Mouse (Mus musculus) thymus, adult 18-20 months (tissue): ENCODE measurements at regions not wholly inside any gene's neighbourhood (a gene's known extent, or its start where the extent isn't known, plus 50 kb on each side); places are given as distances from the start of the nearest gene placed in this dataset.
A peak's percentile ranks its signal among the peaks of the same experiment; 100 is the strongest.

Experiments used
- DNase-seq, 2 experiments: peaks; one replicate each; pipeline ENCODE4 v3.0.0; 2022; ENCODE audit warnings: mixed read lengths in 2 of 2

DNA sequence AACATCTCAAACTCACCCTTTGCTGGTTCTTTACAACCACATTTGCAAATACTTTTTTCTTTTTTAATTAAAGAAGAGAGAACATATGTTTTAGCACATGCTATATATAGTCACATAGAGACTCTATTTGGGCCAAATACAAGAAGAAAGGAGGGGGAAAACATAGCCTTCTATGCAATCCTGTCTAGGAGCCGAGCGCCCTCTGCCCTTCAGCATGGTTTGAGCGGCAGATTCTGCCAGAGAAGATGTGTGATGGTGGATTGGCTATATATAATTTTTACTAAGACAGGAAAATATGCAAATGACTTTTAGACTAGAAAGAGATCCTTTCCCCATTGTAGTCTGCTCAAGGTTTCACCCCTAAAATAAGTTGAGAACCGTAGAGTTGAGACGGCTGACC is 60.0 kb upstream of the Myom1 start:
- DNase-seq: no peak

- DNase-seq: no peak
These were observed 68.2 kb upstream of the Myom1 start for GRCm38 (mm10) chr17:70934258-70934657.

DNA sequence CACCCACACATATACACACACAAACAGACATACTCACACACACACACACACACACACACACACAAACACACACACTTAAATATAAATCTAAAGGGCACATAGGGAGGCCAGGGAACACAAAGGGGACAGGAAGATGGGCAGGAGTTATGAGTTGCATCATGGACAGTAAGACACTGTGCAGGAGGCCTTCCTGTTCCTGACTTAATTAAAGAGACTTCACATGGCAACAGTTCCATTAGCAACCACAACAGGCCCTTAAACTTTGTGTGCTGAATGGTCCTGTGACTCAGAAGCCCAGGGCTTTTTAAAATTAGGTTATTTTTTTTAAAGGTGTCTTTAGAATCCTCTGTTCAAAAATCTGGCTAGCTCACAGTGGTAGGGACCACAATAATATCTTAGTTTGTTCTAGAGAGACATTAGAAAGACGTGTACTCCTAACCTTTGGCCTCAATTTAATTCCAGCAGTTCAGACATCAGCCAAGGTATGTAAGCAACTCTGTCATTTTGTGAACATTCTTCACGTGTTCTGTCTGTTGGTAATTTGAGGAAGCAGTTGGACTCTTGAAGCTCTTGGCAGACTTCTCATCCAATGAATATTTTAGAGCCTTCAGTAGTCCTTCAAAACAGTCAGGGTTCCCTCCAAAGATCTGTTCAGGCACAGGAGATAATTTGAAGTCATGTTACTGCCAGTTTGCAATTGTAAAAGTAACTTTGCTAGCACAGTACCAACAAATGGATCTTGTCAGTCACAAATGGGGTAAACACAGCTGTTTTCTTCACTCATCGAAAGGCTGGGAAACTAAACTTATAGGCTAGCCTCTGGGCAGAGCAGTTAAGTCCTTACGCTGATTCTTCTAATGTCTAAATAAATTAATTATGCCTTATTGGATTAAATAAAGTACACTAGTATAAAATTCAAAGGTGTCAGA is 69.0 kb upstream of the Myom1 start:
- no peak for DNase-seq

DNA sequence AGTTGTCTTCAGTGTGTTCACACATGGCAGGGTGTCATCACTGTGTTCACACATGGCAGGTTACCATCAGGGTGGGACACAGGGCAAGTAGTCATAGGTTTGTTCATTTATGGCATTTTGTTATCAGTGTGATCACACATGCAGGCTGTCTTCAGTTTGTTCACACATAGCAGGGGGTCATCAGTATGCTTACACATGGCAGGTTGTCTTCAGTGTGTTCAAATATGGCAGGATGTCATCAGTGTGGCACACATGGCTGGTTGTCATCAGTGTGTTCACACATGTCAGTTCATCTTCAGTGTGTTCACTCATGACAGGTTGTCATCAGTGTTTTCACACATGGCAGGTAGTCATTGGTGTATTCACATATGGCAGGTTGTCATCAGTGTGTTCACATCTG is 69.9 kb upstream of the Myom1 start:
- no peak for DNase-seq

DNA sequence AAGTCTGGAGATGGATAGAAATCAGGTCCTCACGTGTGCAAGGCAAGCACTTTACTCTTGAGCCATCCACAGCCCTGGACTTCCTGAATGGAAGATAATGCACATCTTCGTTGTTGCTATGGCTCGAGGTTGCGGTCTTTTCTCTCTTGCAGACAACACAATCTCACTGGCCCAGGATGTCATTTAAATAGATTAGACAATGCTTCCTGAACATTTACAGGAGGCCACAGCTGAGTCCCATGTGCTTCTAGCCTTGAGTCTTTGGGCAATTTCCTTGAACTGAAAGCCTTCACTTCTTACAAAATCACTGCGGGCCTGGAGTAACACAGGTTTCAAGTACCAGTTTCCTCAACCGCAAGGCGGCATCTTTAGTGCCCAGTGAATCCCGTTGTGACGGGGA is 71.8 kb upstream of the Myom1 start:
- no peak for DNase-seq

DNA sequence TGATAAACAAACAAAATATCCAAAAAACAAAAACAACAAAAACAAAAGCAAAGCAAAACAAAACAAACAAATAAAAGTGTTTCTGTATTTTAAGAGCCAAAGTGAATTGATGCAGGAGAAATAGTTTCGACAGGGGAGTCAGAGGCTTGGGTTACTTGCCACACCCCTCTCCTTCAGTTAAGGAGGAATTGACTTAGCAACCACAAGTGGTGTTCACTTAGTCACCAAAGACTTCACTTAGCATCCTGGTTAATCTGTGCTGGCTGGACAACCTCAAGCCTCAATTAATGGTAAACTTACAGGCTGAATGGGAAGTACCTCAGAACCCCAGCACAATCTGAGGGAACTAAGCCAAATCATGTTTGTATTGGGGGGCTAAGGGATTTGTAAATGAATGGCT is 72.9 kb upstream of the Myom1 start:
- DNase-seq: no peak

GRCm38 (mm10) chr17:70924565-70925220 is 71.3 kb upstream of the Tgif1 start:
- DNase-seq: peak in 1 of 2 experiments; percentile 20

DNA sequence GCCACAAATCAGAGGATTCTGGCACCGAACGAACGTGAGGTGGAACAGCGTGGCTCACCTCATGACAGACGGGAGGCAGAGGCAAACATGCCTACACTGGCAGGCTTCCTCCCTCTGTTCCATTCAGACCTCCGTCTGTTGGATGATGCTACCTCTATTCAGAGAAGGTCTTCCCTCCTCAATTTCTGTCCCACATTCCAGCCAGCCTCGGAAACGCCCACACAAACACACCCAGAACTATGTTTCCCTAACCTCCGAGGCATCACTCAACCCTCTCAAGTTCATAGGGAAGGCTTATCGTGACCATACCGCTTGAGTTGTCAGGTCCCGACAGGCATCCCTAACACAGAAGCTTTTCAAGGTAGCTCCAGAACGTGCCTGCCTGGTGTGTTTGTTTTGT is 68.3 kb upstream of the Tgif1 start:
- DNase-seq: no peak

GRCm38 (mm10) chr17:70920181-70920580 is 66.8 kb upstream of the Tgif1 start:
- no peak for DNase-seq

- DNase-seq: no peak
These were observed 64.0 kb upstream of the Tgif1 start for GRCm38 (mm10) chr17:70917183-70917935.

GRCm38 (mm10) chr17:70916089-70916750 is 62.9 kb upstream of the Tgif1 start:
- no peak for DNase-seq

DNA sequence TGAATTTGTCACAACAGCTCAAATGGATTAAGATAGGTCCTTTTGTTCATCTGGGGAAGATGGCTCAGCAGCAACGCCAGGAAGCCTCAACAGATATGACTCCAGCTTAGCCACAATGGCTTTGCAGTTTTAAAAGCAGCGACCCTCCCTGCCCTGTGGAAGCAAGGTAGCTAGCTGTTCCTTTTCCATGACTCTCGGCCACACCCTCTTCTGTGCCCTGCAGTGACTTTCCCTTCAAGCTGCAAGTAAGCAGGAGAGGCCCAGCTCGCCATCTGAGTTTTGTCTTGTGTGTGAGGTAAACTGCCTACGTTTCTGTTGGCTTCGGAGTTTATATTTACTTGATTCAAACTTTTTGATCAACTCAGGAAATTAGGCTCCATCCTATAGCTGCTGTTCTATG is 62.1 kb upstream of the Tgif1 start:
- no peak for DNase-seq

DNA sequence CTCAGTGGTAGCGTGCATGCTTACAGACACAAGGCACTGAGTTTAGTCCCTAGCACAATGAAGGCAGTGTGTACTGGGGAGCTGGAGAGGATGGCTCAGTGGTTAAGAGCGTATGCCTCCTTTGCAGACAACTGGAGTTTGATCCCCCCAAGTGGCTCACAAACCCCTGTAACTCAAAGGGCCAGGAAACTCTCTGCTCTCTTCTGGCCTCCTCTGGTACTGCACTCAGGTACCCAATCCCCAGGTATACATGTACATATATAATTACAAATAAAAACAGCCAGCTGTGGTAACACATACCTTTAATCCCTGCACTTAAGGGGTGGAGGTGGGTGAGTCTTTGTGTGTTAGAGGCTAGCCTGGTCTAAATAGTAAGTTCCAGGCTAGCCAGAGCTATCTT is 56.9 kb upstream of the Tgif1 start:
- DNase-seq: no peak

DNA sequence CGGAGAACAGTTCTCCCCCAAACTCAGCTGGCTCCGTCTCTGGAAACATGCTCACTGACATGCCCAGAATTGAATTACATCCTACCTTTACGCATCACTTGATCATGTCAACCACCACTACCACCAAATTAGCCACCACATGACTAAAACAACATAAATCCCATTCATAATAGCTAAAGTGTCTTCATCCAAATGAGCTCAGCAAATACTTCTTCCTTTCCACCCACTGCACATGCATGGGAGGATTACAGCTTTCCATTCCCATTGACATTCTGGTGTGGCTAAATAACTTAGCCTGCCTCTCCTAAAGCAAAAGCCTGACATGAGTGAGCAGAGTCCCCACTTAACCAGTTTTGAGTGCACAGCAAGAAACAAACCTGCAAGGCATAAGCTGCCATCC is 56.2 kb upstream of the Tgif1 start:
- DNase-seq: no peak

- no peak for DNase-seq
These were observed 55.0 kb upstream of the Tgif1 start for GRCm38 (mm10) chr17:70908328-70908727.
